Mouse (Mus musculus): ENCODE results near the gene Cd83. TPM values are rescaled to one million over a fixed set of nuclear protein-coding genes. Genes with fewer than 3 reads are reported as not detected.

The Cd83 gene
- polyA plus RNA-seq, 1 experiment from 2014 or later: 29.4 TPM

GRCm38 (mm10) chr13:43818307-43819019 lies 33.9 kb downstream of the Cd83 start:
- 67% methylated on average over 7 of the region's 7 CpGs for WGBS

GRCm38 (mm10) chr13:43819020-43819310 lies 34.4 kb downstream of the Cd83 start:
- no peak overlapping the region for H3K4me3 ChIP-seq (replicated peaks)
- no peak overlapping the region for H3K9ac ChIP-seq
- no peak overlapping the region for H3K4me2 ChIP-seq
- no peaks in the 10 kb centered on the region for H3K4me1 ChIP-seq
- no peak overlapping the region for H3K27ac ChIP-seq
- H3K27me3 ChIP-seq: no peaks in the 10 kb centered on the region
- no peaks in the 10 kb centered on the region for H3K36me3 ChIP-seq
- H3K9me3 ChIP-seq (replicated peaks): no peaks in the 10 kb centered on the region; the same call in 1 of the 2 replicates
- ATAC-seq (replicated peaks; ENCODE audit: low FRiP score): no peak
- 91% methylated on average over 6 of the region's 6 CpGs for WGBS

More at GRCm38 (mm10) chr13:43818307-43819019, 33.9 kb downstream of the Cd83 start:
- Histone ChIP-seq H3K27me3 (no peaks in the 10 kb centered on the region), H3K4me1 (no peaks in the 10 kb centered on the region), H3K4me3 (replicated peaks) (no peak overlapping the region), H3K27ac (no peak overlapping the region), H3K4me2 (no peak overlapping the region), H3K9ac (no peak overlapping the region), H3K36me3 (no peaks in the 10 kb centered on the region), H3K9me3 (replicated peaks) (no peaks in the 10 kb centered on the region; the same call in 1 of the 2 replicates)
- no peak for ATAC-seq (replicated peaks; ENCODE audit: low FRiP score)

- Histone ChIP-seq H3K9ac (no peak overlapping the region), H3K4me1 (no peaks in the 10 kb centered on the region), H3K9me3 (replicated peaks) (no peaks in the 10 kb centered on the region; the same call in 1 of the 2 replicates), H3K4me2 (no peak overlapping the region), H3K4me3 (replicated peaks) (no peak overlapping the region), H3K27ac (no peak overlapping the region), H3K36me3 (no peaks in the 10 kb centered on the region), H3K27me3 (no peaks in the 10 kb centered on the region)
- no peak for ATAC-seq (replicated peaks; ENCODE audit: low FRiP score)
- 62% methylated on average over 8 of the region's 8 CpGs for WGBS
These were observed 35.5 kb downstream of the Cd83 start for GRCm38 (mm10) chr13:43820071-43820470.

GRCm38 (mm10) chr13:43822306-43822705 lies 37.7 kb downstream of the Cd83 start:
- no peak for ATAC-seq (replicated peaks; ENCODE audit: low FRiP score)
- no peaks in the 10 kb centered on the region for H3K36me3 ChIP-seq
- no peaks in the 10 kb centered on the region for H3K4me1 ChIP-seq
- H3K27me3 ChIP-seq: no peaks in the 10 kb centered on the region
- no peak overlapping the region for H3K27ac ChIP-seq
- H3K9ac ChIP-seq: no peak overlapping the region
- no peak overlapping the region for H3K4me2 ChIP-seq
- WGBS: 63% methylated on average over 4 of the region's 4 CpGs
- no peak overlapping the region for H3K4me3 ChIP-seq (replicated peaks)
- H3K9me3 ChIP-seq (replicated peaks): no peaks in the 10 kb centered on the region

GRCm38 (mm10) chr13:43828648-43829047 lies 44.1 kb downstream of the Cd83 start:
- no peak for ATAC-seq (replicated peaks; ENCODE audit: low FRiP score)
- no peak overlapping the region for H3K4me2 ChIP-seq
- 67% methylated on average over 5 of the region's 5 CpGs for WGBS

GRCm38 (mm10) chr13:43830892-43831673 lies 46.5 kb downstream of the Cd83 start:
- no peak overlapping the region for H3K27ac ChIP-seq
- peaks cover 14% of the 10 kb centered on the region; the same call in 1 of the 2 replicates for H3K4me1 ChIP-seq
- no peak overlapping the region for H3K4me2 ChIP-seq
- 0 out of 2 replicates have a peak, but pooled peaks cover 5% of the 10 kb centered on the region for H3K27me3 ChIP-seq
- H3K36me3 ChIP-seq: no peaks in the 10 kb centered on the region
- no peak overlapping the region for H3K9ac ChIP-seq
- H3K9me3 ChIP-seq (replicated peaks): no peaks in the 10 kb centered on the region
- H3K4me3 ChIP-seq (replicated peaks): no peak overlapping the region
- ATAC-seq (replicated peaks; ENCODE audit: low FRiP score): peak; percentile 66; the same call in 1 of the 2 replicates
- WGBS: 63% methylated on average over 8 of the region's 8 CpGs

More at GRCm38 (mm10) chr13:43828648-43829047, 44.1 kb downstream of the Cd83 start:
- no peaks in the 10 kb centered on the region for H3K27me3 ChIP-seq
- H3K9ac ChIP-seq: no peak overlapping the region
- no peaks in the 10 kb centered on the region for H3K9me3 ChIP-seq (replicated peaks)
- H3K4me1 ChIP-seq: peaks cover 14% of the 10 kb centered on the region; the same call in 1 of the 2 replicates
- H3K36me3 ChIP-seq: no peaks in the 10 kb centered on the region
- H3K4me3 ChIP-seq (replicated peaks): no peak overlapping the region
- no peak overlapping the region for H3K27ac ChIP-seq

GRCm38 (mm10) chr13:43832731-43833130 lies 48.2 kb downstream of the Cd83 start:
- no peaks in the 10 kb centered on the region for H3K9me3 ChIP-seq (replicated peaks)
- ATAC-seq (replicated peaks; ENCODE audit: low FRiP score): no peak
- 0 out of 2 replicates have a peak, but pooled peaks cover 5% of the 10 kb centered on the region for H3K27me3 ChIP-seq
- no peak overlapping the region for H3K27ac ChIP-seq
- no peak overlapping the region for H3K4me2 ChIP-seq
- WGBS: 18% methylated on average over 7 of the region's 7 CpGs
- peaks cover 14% of the 10 kb centered on the region; the same call in 1 of the 2 replicates for H3K4me1 ChIP-seq
- no peak overlapping the region for H3K9ac ChIP-seq
- no peak overlapping the region for H3K4me3 ChIP-seq (replicated peaks)
- H3K36me3 ChIP-seq: no peaks in the 10 kb centered on the region

GRCm38 (mm10) chr13:43836376-43836775 lies 51.8 kb downstream of the Cd83 start:
- Histone ChIP-seq H3K27me3 (0 out of 2 replicates have a peak, but pooled peaks cover 5% of the 10 kb centered on the region), H3K36me3 (no peaks in the 10 kb centered on the region), H3K4me2 (no peak overlapping the region), H3K9me3 (replicated peaks) (no peaks in the 10 kb centered on the region), H3K4me1 (peaks cover 7% of the 10 kb centered on the region; the same call in 1 of the 2 replicates), H3K27ac (no peak overlapping the region), H3K9ac (no peak overlapping the region), H3K4me3 (replicated peaks) (no peak overlapping the region)
- ATAC-seq (replicated peaks; ENCODE audit: low FRiP score): no peak
- WGBS: 29% methylated on average over 8 of the region's 8 CpGs

GRCm38 (mm10) chr13:43837812-43838211 lies 53.2 kb downstream of the Cd83 start:
- Histone ChIP-seq H3K4me3 (replicated peaks) (no peak overlapping the region), H3K27ac (no peak overlapping the region), H3K9ac (no peak overlapping the region), H3K36me3 (no peaks in the 10 kb centered on the region), H3K27me3 (0 out of 2 replicates have a peak, but pooled peaks cover 5% of the 10 kb centered on the region), H3K4me2 (no peak overlapping the region), H3K4me1 (peaks cover 3% of the 10 kb centered on the region; the same call in 1 of the 2 replicates), H3K9me3 (replicated peaks) (no peaks in the 10 kb centered on the region)
- ATAC-seq (replicated peaks; ENCODE audit: low FRiP score): no peak
- WGBS: 53% methylated on average over 4 of the region's 4 CpGs

GRCm38 (mm10) chr13:43845151-43845550 lies 60.6 kb downstream of the Cd83 start:
- no peak for ATAC-seq (replicated peaks; ENCODE audit: low FRiP score)
- H3K4me1 ChIP-seq: peaks cover 6% of the 10 kb centered on the region
- H3K27me3 ChIP-seq: no peaks in the 10 kb centered on the region
- H3K27ac ChIP-seq: no peak overlapping the region
- no peak overlapping the region for H3K4me2 ChIP-seq
- H3K36me3 ChIP-seq: no peaks in the 10 kb centered on the region
- no peaks in the 10 kb centered on the region for H3K9me3 ChIP-seq (replicated peaks)
- no peak overlapping the region for H3K4me3 ChIP-seq (replicated peaks)
- no peak overlapping the region for H3K9ac ChIP-seq
- 78% methylated on average over 5 of the region's 5 CpGs for WGBS

- Histone ChIP-seq H3K4me3 (replicated peaks) (no peak overlapping the region), H3K4me1 (peaks cover 6% of the 10 kb centered on the region), H3K36me3 (no peaks in the 10 kb centered on the region), H3K4me2 (no peak overlapping the region), H3K27ac (no peak overlapping the region), H3K27me3 (no peaks in the 10 kb centered on the region), H3K9me3 (replicated peaks) (no peaks in the 10 kb centered on the region), H3K9ac (no peak overlapping the region)
- WGBS: 85% methylated on average over 7 of the region's 7 CpGs
- ATAC-seq (replicated peaks; ENCODE audit: low FRiP score): no peak
These were observed 62.6 kb downstream of the Cd83 start for GRCm38 (mm10) chr13:43847186-43847585.

GRCm38 (mm10) chr13:43849816-43850215 lies 65.2 kb downstream of the Cd83 start:
- WGBS: 23% methylated on average over 4 of the region's 4 CpGs
- H3K27ac ChIP-seq: no peak overlapping the region
- H3K9me3 ChIP-seq (replicated peaks): no peaks in the 10 kb centered on the region
- H3K4me1 ChIP-seq: peaks cover 6% of the 10 kb centered on the region
- no peaks in the 10 kb centered on the region for H3K36me3 ChIP-seq
- no peak overlapping the region for H3K9ac ChIP-seq
- no peak; the same call in 1 of the 2 replicates for ATAC-seq (replicated peaks; ENCODE audit: low FRiP score)
- no peaks in the 10 kb centered on the region for H3K27me3 ChIP-seq
- no peak overlapping the region for H3K4me2 ChIP-seq
- no peak overlapping the region for H3K4me3 ChIP-seq (replicated peaks)
